Mouse (Mus musculus): ENCODE results near the gene Tspan31.

DNA sequence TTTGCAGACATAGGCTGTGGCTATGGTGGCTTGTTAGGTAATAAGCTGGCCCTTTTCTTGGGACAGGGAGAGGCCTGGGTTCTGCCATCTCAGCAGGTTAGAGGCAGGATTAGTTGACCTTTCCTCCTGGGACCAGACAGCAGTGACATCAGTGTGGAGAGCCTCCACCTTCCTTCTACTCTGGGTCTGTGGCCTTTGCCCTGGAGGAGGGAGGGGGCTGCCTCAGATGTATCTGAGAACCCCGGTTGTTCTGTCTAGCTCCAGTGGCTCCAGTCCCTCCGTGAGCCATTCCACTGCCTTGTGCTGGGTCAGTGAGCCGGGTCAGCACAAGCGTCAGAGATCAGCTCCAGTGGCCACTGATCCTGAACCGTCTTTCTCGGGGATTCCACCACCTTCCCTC, 26.9 kb downstream of the Tspan31 start:
- TF ChIP-seq CTCF (IDR thresholded peaks at IDR 0.05) = no peak
- TF ChIP-seq EP300 (IDR thresholded peaks at IDR 0.05) = no peak
